Mouse (Mus musculus): ENCODE measurements around the gene Rtp3. TPM values are rescaled to one million over a fixed set of nuclear protein-coding genes. Genes with fewer than 3 reads are reported as not detected.

The Rtp3 gene
- polyA plus RNA-seq (2012; rRNA removed), result 0.98 and 1.8 TPM in 2 replicates

GRCm38 (mm10) chr9:110990204-110990603 lies at the start of gene Rtp3:
Gene Rtp3 (minus strand): TSS chr9:110990583.
- no peak for DNase-seq (ENCODE audit: low read depth, low spot score)
- WGBS, result 12% methylated on average over 6 of the region's 6 CpGs

- no peak for DNase-seq (ENCODE audit: low read depth, low spot score)
- WGBS, result 58% methylated on average over 4 of the region's 4 CpGs
Measured at GRCm38 (mm10) chr9:111039966-111040365, 49.6 kb upstream of the Rtp3 start.

GRCm38 (mm10) chr9:111033717-111034116 lies 43.3 kb upstream of the Rtp3 start:
- no peak for DNase-seq (ENCODE audit: low read depth, low spot score)
- 86% methylated on average over 4 of the region's 4 CpGs for WGBS

GRCm38 (mm10) chr9:111026791-111027190 lies 36.4 kb upstream of the Rtp3 start:
- WGBS, result 87% methylated on average over 10 of the region's 10 CpGs
- DNase-seq (ENCODE audit: low read depth, low spot score), result no peak

- DNase-seq (ENCODE audit: low read depth, low spot score), result no peak
- WGBS, result 37% methylated on average over 5 of the region's 5 CpGs
Measured at GRCm38 (mm10) chr9:111019022-111019421, 28.6 kb upstream of the Rtp3 start, which contains the start of gene Ltf. Gene Ltf (plus strand): TSS chr9:111019271.

GRCm38 (mm10) chr9:111015658-111016057 lies 25.3 kb upstream of the Rtp3 start:
- 79% methylated on average over 4 of the region's 4 CpGs for WGBS

GRCm38 (mm10) chr9:111012041-111012440 lies 21.7 kb upstream of the Rtp3 start:
- 77% methylated on average over 3 of the region's 3 CpGs for WGBS
- no peak for DNase-seq (ENCODE audit: low read depth, low spot score)

More at GRCm38 (mm10) chr9:111015658-111016057, 25.3 kb upstream of the Rtp3 start:
- no peak for DNase-seq (ENCODE audit: low read depth, low spot score)

- WGBS, result 68% methylated on average over 9 of the region's 9 CpGs
- DNase-seq (ENCODE audit: low read depth, low spot score), result no peak
Measured at GRCm38 (mm10) chr9:111011550-111011949, 21.2 kb upstream of the Rtp3 start.

GRCm38 (mm10) chr9:111009763-111010162 lies 19.4 kb upstream of the Rtp3 start:
- WGBS, result 61% methylated on average over 3 of the region's 3 CpGs

GRCm38 (mm10) chr9:111006544-111006943 lies 16.2 kb upstream of the Rtp3 start:
- WGBS, result 93% methylated on average over 2 of the region's 2 CpGs
- DNase-seq (ENCODE audit: low read depth, low spot score), result no peak

More at GRCm38 (mm10) chr9:111009763-111010162, 19.4 kb upstream of the Rtp3 start:
- no peak for DNase-seq (ENCODE audit: low read depth, low spot score)

- no peak for DNase-seq (ENCODE audit: low read depth, low spot score)
- WGBS, result 61% methylated on average over 9 of the region's 9 CpGs
Measured at GRCm38 (mm10) chr9:111003279-111003678, 12.9 kb upstream of the Rtp3 start.

- 74% methylated on average over 12 of the region's 12 CpGs for WGBS
- DNase-seq (ENCODE audit: low read depth, low spot score), result no peak
Measured at GRCm38 (mm10) chr9:111001621-111002020, 11.2 kb upstream of the Rtp3 start.

GRCm38 (mm10) chr9:110999856-111000255 lies 9.5 kb upstream of the Rtp3 start:
- 37% methylated on average over 10 of the region's 10 CpGs for WGBS
- DNase-seq (ENCODE audit: low read depth, low spot score), result no peak

- DNase-seq (ENCODE audit: low read depth, low spot score), result no peak
- 82% methylated on average over 2 of the region's 2 CpGs for WGBS
Measured at GRCm38 (mm10) chr9:110999056-110999455, 8.7 kb upstream of the Rtp3 start.

GRCm38 (mm10) chr9:110997245-110997644 lies 6.9 kb upstream of the Rtp3 start:
- peak; percentile 73 for DNase-seq (ENCODE audit: low read depth, low spot score)
- 3% methylated on average over 5 of the region's 5 CpGs for whole genome bisulfite sequencing

GRCm38 (mm10) chr9:110994716-110995172 lies 4.4 kb upstream of the Rtp3 start:
- WGBS, result 4% methylated on average over 13 of the region's 13 CpGs

GRCm38 (mm10) chr9:110993281-110993709 lies 2.9 kb upstream of the Rtp3 start:
- WGBS, result 9% methylated on average over 3 of the region's 3 CpGs
- no peak for DNase-seq (ENCODE audit: low read depth, low spot score)

More at GRCm38 (mm10) chr9:110994716-110995172, 4.4 kb upstream of the Rtp3 start:
- peak; percentile 92 for DNase-seq (ENCODE audit: low read depth, low spot score)

GRCm38 (mm10) chr9:110989543-110989942 lies 840 bp downstream of the Rtp3 start:
- DNase-seq (ENCODE audit: low read depth, low spot score), result no peak
- WGBS, result 94% methylated on average over 2 of the region's 2 CpGs

GRCm38 (mm10) chr9:110989141-110989540 lies 1.2 kb downstream of the Rtp3 start:
- WGBS, result 56% methylated on average over 4 of the region's 4 CpGs
- DNase-seq (ENCODE audit: low read depth, low spot score), result no peak

GRCm38 (mm10) chr9:110988078-110988477 lies 2.3 kb downstream of the Rtp3 start:
- 54% methylated on average over 3 of the region's 3 CpGs for WGBS
- no peak for DNase-seq (ENCODE audit: low read depth, low spot score)

- 63% methylated on average over 4 of the region's 4 CpGs for WGBS
Measured at GRCm38 (mm10) chr9:110987331-110987730, 3.1 kb downstream of the Rtp3 start.

GRCm38 (mm10) chr9:110985951-110986350 lies 4.4 kb downstream of the Rtp3 start:
- 86% methylated on average over 8 of the region's 8 CpGs for WGBS
- no peak for DNase-seq (ENCODE audit: low read depth, low spot score)

More at GRCm38 (mm10) chr9:110987331-110987730, 3.1 kb downstream of the Rtp3 start:
- no peak for DNase-seq (ENCODE audit: low read depth, low spot score)

Measured in large intestine, adult 2 months (tissue).